Mouse (Mus musculus) cerebellum, adult 2 months (tissue): ENCODE data around the gene Cdh9.

Experiments used
- CTCF ChIP-seq: fragments of 200-500 bp; IDR thresholded peaks from 2 replicates; pipeline ENCODE4 v1.5.1; 2011; ENCODE audit warnings: low read depth, mild to moderate bottlenecking, control low read depth, low read length, moderate library complexity, borderline replicate concordance; ENCODE audit not compliant: insufficient read depth
- POLR2A ChIP-seq: fragments of 200-500 bp; IDR thresholded peaks from 2 replicates; pipeline ENCODE4 v1.6.1; 2011; ENCODE audit warnings: low read length, control low read depth, borderline replicate concordance; ENCODE audit not compliant: insufficient read depth

DNA sequence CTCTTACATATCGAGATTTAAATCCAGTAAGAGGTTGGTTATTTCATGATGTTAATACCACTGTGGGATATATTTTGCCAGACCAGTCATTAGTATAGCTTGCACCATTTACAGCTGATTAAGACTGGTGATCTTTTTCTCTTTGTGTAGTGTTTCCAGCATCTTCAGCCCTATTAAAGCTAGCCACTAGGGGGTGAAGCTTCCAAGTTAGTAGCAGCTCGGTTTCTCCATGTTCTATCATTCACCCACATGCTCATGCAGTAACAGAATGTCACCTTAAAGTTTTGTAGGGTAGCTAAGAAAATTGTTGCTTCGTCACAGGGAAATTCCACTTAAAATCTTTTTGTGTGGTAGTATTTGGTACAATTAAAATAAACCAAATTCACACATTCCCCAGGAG lies 82.2 kb downstream of the Cdh9 start:
- no peak for TF ChIP-seq CTCF
- TF ChIP-seq POLR2A = no peak
